Comparison of ENCODE assay signal across 10 mouse cellular contexts in the genomic region with DNA sequence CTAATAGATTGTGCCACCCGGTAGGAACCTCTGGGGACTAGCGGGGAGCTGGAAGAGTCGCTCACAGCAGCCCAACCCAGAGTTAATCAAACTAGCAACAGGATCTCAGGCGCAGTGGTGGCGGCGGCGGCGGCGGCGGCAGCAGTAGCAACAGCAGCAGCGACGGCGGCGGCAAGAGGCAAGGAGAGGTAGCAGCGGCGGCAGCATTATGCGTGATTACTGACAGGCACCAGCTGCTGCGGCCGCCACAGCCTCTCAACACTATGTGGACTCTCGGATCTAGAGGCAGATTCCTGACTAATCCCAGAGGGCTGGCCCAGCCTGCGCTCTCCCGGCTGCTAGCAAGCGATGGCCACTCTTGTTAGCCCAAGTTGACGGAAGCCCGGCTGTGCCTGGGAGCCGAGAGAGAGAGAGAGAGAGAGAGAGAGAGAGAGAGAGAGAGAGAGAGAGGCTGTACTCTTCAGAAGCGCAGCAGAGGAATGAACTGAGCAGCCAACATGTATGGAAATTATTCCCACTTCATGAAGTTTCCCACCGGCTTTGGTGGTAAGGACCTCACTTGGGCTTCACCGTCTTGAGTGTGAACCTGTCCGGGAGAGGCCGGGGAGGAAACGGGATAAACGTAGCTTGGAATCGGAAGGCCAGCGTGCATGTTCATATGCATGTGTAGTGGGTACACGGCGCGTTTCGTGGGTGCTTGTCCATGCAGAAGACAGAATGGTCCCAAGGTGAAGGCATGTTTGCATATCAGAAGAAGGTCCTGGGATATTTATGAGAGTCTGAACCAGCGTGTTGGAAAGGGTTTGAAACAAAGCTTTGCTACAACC. TPM values are rescaled to one million over a fixed set of nuclear protein-coding genes. Genes with fewer than 3 reads are reported as not detected.
DNase-seq lines count a peak whose midpoint lies in the region; ATAC-seq and TF ChIP-seq lines count a peak whose summit lies in the region.
"Had no signal": no experiment of that assay in that cellular context is flagged by ENCODE, and none has a peak within 500 bp of the region (broad histone marks: within the 10 kb centered on the region; RNA-seq: fewer than 3 reads in every experiment).

A gene (plus strand): TSS at position 130 of the 827 bp plus-strand sequence.

- H3K4me3 ChIP-seq in thymus, adult 2 months (ENCODE audit: control insufficient read depth, insufficient read depth, low read length): no peak within 1 kb of the TSS; the same call in 1 of the 2 replicates
- peak within 1 kb of the TSS; percentile 50 for H3K4me3 ChIP-seq in neural tube, embryonic 15.5 days (replicated peaks)

- peak; percentile 88 for ATAC-seq in neural tube, embryonic 15.5 days (ENCODE audit: low FRiP score)
- ATAC-seq in inflammation-experienced regulatory T-cells, adult 6 months: no peak
- ATAC-seq: Patski had no signal

- TF ChIP-seq CTCF in thymus, adult 2 months (IDR thresholded peaks at IDR 0.05; ENCODE audit: borderline replicate concordance, control insufficient read depth, extremely low read depth, insufficient read depth, low read length, poor library complexity): no peak

- H3K9me3 ChIP-seq in neural tube, embryonic 15.5 days (replicated peaks): no peaks in the 10 kb centered on the region

- H3K27ac ChIP-seq in thymus, adult 2 months (ENCODE audit: control insufficient read depth, insufficient read depth, low read length): no peak within 1 kb of the TSS
- peak within 1 kb of the TSS; percentile 77 for H3K27ac ChIP-seq in neural tube, embryonic 15.5 days (replicated peaks)

- H3K36me3 ChIP-seq in thymus, adult 2 months (ENCODE audit: control insufficient read depth, insufficient read depth, low read length): no peaks in the 10 kb centered on the region
- H3K36me3 ChIP-seq in neural tube, embryonic 15.5 days: no peaks in the 10 kb centered on the region

- TF ChIP-seq POLR2A in thymus, adult 2 months (IDR thresholded peaks at IDR 0.05; ENCODE audit: control insufficient read depth, extremely low read depth, insufficient read depth, low read length, poor library complexity): no peak

- H3K9ac ChIP-seq in neural tube, embryonic 15.5 days (replicated peaks): peak within 1 kb of the TSS; percentile 51

- peak within 1 kb of the TSS; percentile 81 for H3K4me2 ChIP-seq in neural tube, embryonic 15.5 days

- WGBS in thymus, adult 2 months: 3% methylated on average over 40 of the region's 40 CpGs
- WGBS in neural tube, embryonic 15.5 days: under 1% methylated on average over 40 of the region's 40 CpGs

- peak; percentile 14 for DNase-seq in thymus, postnatal 14 days
- DNase-seq in thymus, adult 2 months: no peak
- DNase-seq in frontal cortex, adult 2 months (ENCODE audit: extremely low spot score in 1 of 2, low spot score in 1 of 2): peak; percentile 18 to 65
- peak; percentile 18 for DNase-seq in heart, postnatal 25 days (ENCODE audit: low spot score)
- DNase-seq in kidney, postnatal 4 days: peak; percentile 81 to 86
- peak; percentile 20 to 39 for DNase-seq in lung, adult 18-20 months

- H3K27me3 ChIP-seq in thymus, adult 2 months (ENCODE audit: control insufficient read depth, insufficient read depth, low read length): no peaks in the 10 kb centered on the region; the same call in 1 of the 2 replicates
- H3K27me3 ChIP-seq in neural tube, embryonic 15.5 days (replicated peaks): peaks cover 13% of the 10 kb centered on the region

- intact Hi-C loops in heart, postnatal 25 days (cut with DNase I): no loop called here

- H3K4me1 ChIP-seq in thymus, adult 2 months (replicated peaks; ENCODE audit: control insufficient read depth, insufficient read depth, low read length): no peaks in the 10 kb centered on the region
- H3K4me1 ChIP-seq in neural tube, embryonic 15.5 days: peaks cover 25% of the 10 kb centered on the region

RNA-seq across cellular contexts. Expression of the gene that starts here (rescaled TPM):
- 2.8 and 5.4 TPM in 2 replicates for polyA plus RNA-seq in thymus, adult 2 months (2012; rRNA removed)
- 11.7 and 12.6 TPM in 2 replicates for polyA plus RNA-seq in frontal cortex, adult 2 months (2012; rRNA removed)
- total RNA-seq in heart, postnatal 25 days (2021): 10 to 100 TPM; 63.8 to 66.6 TPM
- polyA plus RNA-seq in neural tube, embryonic 15.5 days (2015; fragmentation: Nextera tagmentation; extraction: Ambion mirVana): 19.8 and 20.8 TPM in 2 replicates
- not detected for polyA plus RNA-seq in inflammation-experienced regulatory T-cells, adult 6 months (2017; shearing (Covaris generic))
- total RNA-seq: neutrophil, adult 5-6 weeks had no signal
- polyA plus RNA-seq: Patski had no signal
